Mouse (Mus musculus): ENCODE data around the gene Spag5. TPM values are rescaled to one million over a fixed set of nuclear protein-coding genes. Genes with fewer than 3 reads are reported as not detected.

Gene Spag5
- total RNA-seq, 1 experiment from 2014 or later: 0.93 TPM

Other genes starting within 250 kb of the Spag5 start
- 12.8 and 14.9 TPM in 2 replicates for gene Eral1, start 221.1 kb upstream of the Spag5 start, total RNA-seq (2017)
- gene Fam222b, start 206.9 kb upstream of the Spag5 start, total RNA-seq (2017): 9.5 and 9.6 TPM in 2 replicates
- gene Traf4, start 135.9 kb upstream of the Spag5 start, total RNA-seq (2017): 9.9 and 12.5 TPM in 2 replicates
- 14.1 and 16.1 TPM in 2 replicates for gene Nek8, start 124.9 kb upstream of the Spag5 start, total RNA-seq (2017)
- gene Tlcd1, start 124.8 kb upstream of the Spag5 start, total RNA-seq (2017): 5.4 and 6.1 TPM in 2 replicates
- gene Rpl23a, start 117.9 kb upstream of the Spag5 start, total RNA-seq (2017): 1,363 and 1,388 TPM in 2 replicates
- not detected in 2 replicates for gene Rab34, start 113.1 kb upstream of the Spag5 start, total RNA-seq (2017)
- 0.74 TPM in 1 of 2 replicates, not detected in the other for gene Proca1, start 108.1 kb upstream of the Spag5 start, total RNA-seq (2017)
- gene Sdf2, start 55.8 kb upstream of the Spag5 start, total RNA-seq (2017): 40.2 and 48.6 TPM in 2 replicates
- gene Supt6, start 55.5 kb upstream of the Spag5 start, total RNA-seq (2017): 53.5 and 61.2 TPM in 2 replicates
- gene 2610507B11Rik, start 39.8 kb upstream of the Spag5 start, total RNA-seq (2017): 97.4 and 102 TPM in 2 replicates
- 4.1 and 4.8 TPM in 2 replicates for gene BC030499, start 10.7 kb upstream of the Spag5 start, total RNA-seq (2017)
- 1.7 and 2.9 TPM in 2 replicates for gene Aldoc, start 21.4 kb downstream of the Spag5 start, total RNA-seq (2017)
- 17.2 and 21.1 TPM in 2 replicates for gene Pigs, start 26.9 kb downstream of the Spag5 start, total RNA-seq (2017)
- 62.9 and 76.7 TPM in 2 replicates for gene Unc119, start 42.0 kb downstream of the Spag5 start, total RNA-seq (2017)
- gene Foxn1, start 85.0 kb downstream of the Spag5 start, total RNA-seq (2017): not detected in 2 replicates
- 0.25 and 0.47 TPM in 2 replicates for gene Slc13a2, start 120.7 kb downstream of the Spag5 start, total RNA-seq (2017)
- not detected in 2 replicates for gene Slc46a1, start 164.2 kb downstream of the Spag5 start, total RNA-seq (2017)
- gene Sarm1, start 196.2 kb downstream of the Spag5 start, total RNA-seq (2017): 0.12 and 0.23 TPM in 2 replicates
- not detected in 2 replicates for gene Vtn, start 197.6 kb downstream of the Spag5 start, total RNA-seq (2017)
- gene Sebox, start 201.9 kb downstream of the Spag5 start, total RNA-seq (2017): not detected in 2 replicates
- gene Tmem199, start 210.6 kb downstream of the Spag5 start, total RNA-seq (2017): 25.4 and 34.9 TPM in 2 replicates
- gene Poldip2, start 210.7 kb downstream of the Spag5 start, total RNA-seq (2017): 34.9 and 35.7 TPM in 2 replicates
- gene Tnfaip1, start 234.8 kb downstream of the Spag5 start, total RNA-seq (2017): 7.4 and 7.6 TPM in 2 replicates
- 75.6 and 87.8 TPM in 2 replicates for gene Ift20, start 234.8 kb downstream of the Spag5 start, total RNA-seq (2017)
- 0.93 and 2.9 TPM in 2 replicates for gene Tmem97, start 249.2 kb downstream of the Spag5 start, total RNA-seq (2017)